Mouse (Mus musculus) forebrain, embryonic 11.5 days (tissue): ENCODE data around the gene Zfhx3. TPM values are rescaled to one million over a fixed set of nuclear protein-coding genes. Genes with fewer than 3 reads are reported as not detected.

Source experiments
- ATAC-seq: fragments of 200-750 bp; cut with Nextera tagmentation; replicated peaks from 2 replicates; pipeline ENCODE4 v1.8.0; 2017; ENCODE audit warnings: moderate TSS enrichment; ENCODE audit not compliant: low FRiP score
- DNase-seq: peaks from one replicate; pipeline ENCODE4 v3.0.0-alpha.2; 2017; ENCODE audit warnings: low spot score
- H3K27ac ChIP-seq: fragments of 300-500 bp; sonication (generic); 2 replicates; pipeline ENCODE4 v1.5.1; 2014; ENCODE audit warnings: low read depth, low read length
- H3K27me3 ChIP-seq: fragments of 300-500 bp; sonication (generic); 2 replicates; pipeline ENCODE4 v1.6.1; 2014; ENCODE audit warnings: mild to moderate bottlenecking, low read length, mixed read lengths; ENCODE audit not compliant: control insufficient read depth, insufficient read depth
- H3K36me3 ChIP-seq: fragments of 300-500 bp; sonication (generic); 2 replicates; pipeline ENCODE4 v1.6.1; 2014; ENCODE audit warnings: mild to moderate bottlenecking, low read length, moderate library complexity, mixed read lengths; ENCODE audit not compliant: control insufficient read depth, insufficient read depth
- H3K4me1 ChIP-seq: fragments of 300-500 bp; sonication (generic); replicated peaks from 2 replicates; pipeline ENCODE4 v1.6.1; 2014; ENCODE audit warnings: low read length, mixed read lengths; ENCODE audit not compliant: control insufficient read depth, insufficient read depth
- H3K4me2 ChIP-seq: fragments of 300-500 bp; sonication (generic); 2 replicates; pipeline ENCODE4 v1.6.1; 2014; ENCODE audit warnings: low read depth, mild to moderate bottlenecking, low read length, moderate library complexity, mixed read lengths; ENCODE audit not compliant: severe bottlenecking
- H3K4me3 ChIP-seq: fragments of 300-500 bp; sonication (generic); 2 replicates; pipeline ENCODE4 v1.5.1; 2014; ENCODE audit warnings: low read depth, low read length
- H3K9ac ChIP-seq: fragments of 300-500 bp; sonication (generic); 2 replicates; pipeline ENCODE4 v1.6.1; 2014; ENCODE audit warnings: low read length
- H3K9me3 ChIP-seq: fragments of 300-500 bp; sonication (generic); 2 replicates; pipeline ENCODE4 v1.6.1; 2016; ENCODE audit warnings: low read length, mixed read lengths; ENCODE audit not compliant: control insufficient read depth
- WGBS: fragments of 180-500 bp; shearing (Covaris S2); extraction: QIAGEN DNeasy Blood & Tissue Kit; methylation state at CpG from one replicate; pipeline ENCODE4 v1.1.7; 2014; 5-methylcytosine and 5-hydroxymethylcytosine counted together
- polyA plus RNA-seq: library from polyadenylated mRNA; unstranded; fragments of >200 nt; fragmentation: Nextera tagmentation; extraction: Ambion mirVana; gene quantifications from 2 replicates; pipeline ENCODE4 v1.2.1, GENCODE M21; 2014

Gene Zfhx3
- polyA plus RNA-seq, 1 experiment from 2014 or later, result 22.9 TPM

GRCm38 (mm10) chr8:108218171-108218840, 275.9 kb downstream of the Zfhx3 start:
- Histone ChIP-seq H3K36me3 (no peaks in the 10 kb centered on the region), H3K4me3 (no peak overlapping the region), H3K4me1 (no peaks in the 10 kb centered on the region), H3K9me3 (no peaks in the 10 kb centered on the region), H3K9ac (no peak overlapping the region), H3K27me3 (no peaks in the 10 kb centered on the region), H3K4me2 (no peak overlapping the region), H3K27ac (no peak overlapping the region)
- DNase-seq, result no peak
- ATAC-seq, result no peak
- 32% methylated on average over 13 of the region's 13 CpGs for WGBS

GRCm38 (mm10) chr8:108220511-108220910, 278.1 kb downstream of the Zfhx3 start:
- no peak for DNase-seq
- H3K36me3 ChIP-seq, result no peaks in the 10 kb centered on the region
- no peaks in the 10 kb centered on the region for H3K4me1 ChIP-seq
- no peak overlapping the region for H3K9ac ChIP-seq
- WGBS, result 77% methylated on average over 3 of the region's 3 CpGs
- no peak overlapping the region for H3K4me3 ChIP-seq
- H3K4me2 ChIP-seq, result no peak overlapping the region
- ATAC-seq, result no peak
- no peaks in the 10 kb centered on the region for H3K9me3 ChIP-seq
- no peaks in the 10 kb centered on the region for H3K27me3 ChIP-seq
- H3K27ac ChIP-seq, result no peak overlapping the region

GRCm38 (mm10) chr8:108222091-108222490, 279.6 kb downstream of the Zfhx3 start:
- Histone ChIP-seq H3K9ac (no peak overlapping the region), H3K4me3 (no peak overlapping the region), H3K36me3 (no peaks in the 10 kb centered on the region), H3K27ac (no peak overlapping the region), H3K4me1 (no peaks in the 10 kb centered on the region), H3K9me3 (no peaks in the 10 kb centered on the region; the same call in 1 of the 2 replicates), H3K27me3 (no peaks in the 10 kb centered on the region), H3K4me2 (no peak overlapping the region)
- 86% methylated on average over 2 of the region's 2 CpGs for WGBS
- ATAC-seq, result no peak
- no peak for DNase-seq

- DNase-seq, result no peak
- WGBS, result 81% methylated on average over 7 of the region's 7 CpGs
Observed at GRCm38 (mm10) chr8:108232326-108232725, 289.9 kb downstream of the Zfhx3 start.

GRCm38 (mm10) chr8:108234481-108234880, 292.0 kb downstream of the Zfhx3 start:
- no peaks in the 10 kb centered on the region for H3K9me3 ChIP-seq
- H3K4me1 ChIP-seq, result no peaks in the 10 kb centered on the region; the same call in 1 of the 2 replicates
- no peak overlapping the region for H3K27ac ChIP-seq
- ATAC-seq, result no peak
- H3K9ac ChIP-seq, result no peak overlapping the region
- DNase-seq, result no peak
- no peaks in the 10 kb centered on the region for H3K36me3 ChIP-seq
- no peak overlapping the region for H3K4me3 ChIP-seq
- H3K27me3 ChIP-seq, result no peaks in the 10 kb centered on the region
- no peak overlapping the region for H3K4me2 ChIP-seq
- 60% methylated on average over 4 of the region's 4 CpGs for WGBS

More at GRCm38 (mm10) chr8:108232326-108232725, 289.9 kb downstream of the Zfhx3 start:
- no peak overlapping the region for H3K9ac ChIP-seq
- H3K4me3 ChIP-seq, result no peak overlapping the region
- H3K27me3 ChIP-seq, result no peaks in the 10 kb centered on the region
- no peak overlapping the region for H3K27ac ChIP-seq
- H3K36me3 ChIP-seq, result no peaks in the 10 kb centered on the region
- H3K9me3 ChIP-seq, result no peaks in the 10 kb centered on the region
- no peak for ATAC-seq
- H3K4me1 ChIP-seq, result no peaks in the 10 kb centered on the region; the same call in 1 of the 2 replicates
- H3K4me2 ChIP-seq, result no peak overlapping the region

GRCm38 (mm10) chr8:108236715-108237114, 294.3 kb downstream of the Zfhx3 start:
- no peaks in the 10 kb centered on the region; the same call in 1 of the 2 replicates for H3K4me1 ChIP-seq
- H3K4me2 ChIP-seq, result no peak overlapping the region
- H3K36me3 ChIP-seq, result no peaks in the 10 kb centered on the region
- WGBS, result 88% methylated on average over 8 of the region's 8 CpGs
- 0 out of 2 replicates have a peak, but pooled peaks cover 2% of the 10 kb centered on the region for H3K27me3 ChIP-seq
- H3K27ac ChIP-seq, result no peak overlapping the region
- H3K4me3 ChIP-seq, result no peak overlapping the region
- H3K9me3 ChIP-seq, result no peaks in the 10 kb centered on the region
- ATAC-seq, result no peak
- no peak overlapping the region for H3K9ac ChIP-seq
- DNase-seq, result no peak

- WGBS, result 85% methylated on average over 5 of the region's 5 CpGs
- no peak overlapping the region for H3K9ac ChIP-seq
- H3K27ac ChIP-seq, result no peak overlapping the region
- no peak overlapping the region for H3K4me2 ChIP-seq
- H3K27me3 ChIP-seq, result 0 out of 2 replicates have a peak, but pooled peaks cover 2% of the 10 kb centered on the region
- H3K36me3 ChIP-seq, result no peaks in the 10 kb centered on the region
- no peaks in the 10 kb centered on the region; the same call in 1 of the 2 replicates for H3K4me1 ChIP-seq
- no peaks in the 10 kb centered on the region for H3K9me3 ChIP-seq
- no peak for DNase-seq
- H3K4me3 ChIP-seq, result no peak overlapping the region
- ATAC-seq, result no peak
Observed at GRCm38 (mm10) chr8:108239531-108239930, 297.1 kb downstream of the Zfhx3 start.

- no peak overlapping the region for H3K9ac ChIP-seq
- H3K9me3 ChIP-seq, result no peaks in the 10 kb centered on the region
- H3K4me2 ChIP-seq, result no peak overlapping the region
- no peak for ATAC-seq
- peaks cover 6% of the 10 kb centered on the region for H3K4me1 ChIP-seq
- no peak overlapping the region for H3K27ac ChIP-seq
- WGBS, result 53% methylated on average over 19 of the region's 19 CpGs
- no peak for DNase-seq
- H3K4me3 ChIP-seq, result no peak overlapping the region
- H3K36me3 ChIP-seq, result no peaks in the 10 kb centered on the region
- 0 out of 2 replicates have a peak, but pooled peaks cover 2% of the 10 kb centered on the region for H3K27me3 ChIP-seq
Observed at GRCm38 (mm10) chr8:108241041-108241690, 298.7 kb downstream of the Zfhx3 start.
